Mouse (Mus musculus) kidney, embryonic 14.5 days (tissue): ENCODE results near the gene Foxa3. TPM values are rescaled to one million over a fixed set of nuclear protein-coding genes. Genes with fewer than 3 reads are reported as not detected.

ENCODE experiments used
- ATAC-seq: fragments of 200-750 bp; cut with Nextera tagmentation; 2 replicates; pipeline ENCODE4 v1.8.0; 2017; ENCODE audit warnings: moderate number of reproducible peaks, mild to moderate bottlenecking, moderate TSS enrichment, moderate library complexity; ENCODE audit not compliant: low FRiP score, low TSS enrichment
- H3K27ac ChIP-seq: fragments of 300-500 bp; sonication (generic); 2 replicates; pipeline ENCODE4 v1.5.1; 2014; ENCODE audit warnings: low read depth, mild to moderate bottlenecking, low read length, moderate library complexity, mixed read lengths
- H3K27me3 ChIP-seq: fragments of 300-500 bp; sonication (generic); 2 replicates; pipeline ENCODE4 v1.6.1; 2014; ENCODE audit warnings: mild to moderate bottlenecking, low read length; ENCODE audit not compliant: control insufficient read depth, insufficient read depth
- H3K36me3 ChIP-seq: fragments of 300-500 bp; sonication (generic); 2 replicates; pipeline ENCODE4 v1.6.1; 2014; ENCODE audit warnings: low read length, mixed read lengths; ENCODE audit not compliant: control insufficient read depth, insufficient read depth
- H3K4me1 ChIP-seq: fragments of 300-500 bp; sonication (generic); 2 replicates; pipeline ENCODE4 v1.6.1; 2014; ENCODE audit warnings: low read length, mixed read lengths; ENCODE audit not compliant: control insufficient read depth, insufficient read depth
- H3K4me2 ChIP-seq: fragments of 300-500 bp; sonication (generic); replicated peaks from 2 replicates; pipeline ENCODE4 v1.6.1; 2014; ENCODE audit warnings: low read depth, mild to moderate bottlenecking, low read length
- H3K4me3 ChIP-seq: fragments of 300-500 bp; sonication (generic); 2 replicates; pipeline ENCODE4 v1.5.1; 2014; ENCODE audit warnings: mild to moderate bottlenecking, low read length
- H3K9ac ChIP-seq: fragments of 300-500 bp; sonication (generic); 2 replicates; pipeline ENCODE4 v1.6.1; 2014; ENCODE audit warnings: low read depth, mild to moderate bottlenecking, low read length, moderate library complexity
- H3K9me3 ChIP-seq: fragments of 300-500 bp; sonication (generic); 2 replicates; pipeline ENCODE4 v1.6.1; 2016; ENCODE audit warnings: low read length; ENCODE audit not compliant: control insufficient read depth
- WGBS: fragments of 180-500 bp; shearing (Covaris S2); extraction: QIAGEN DNeasy Blood & Tissue Kit; methylation state at CpG from one replicate; pipeline ENCODE4 v1.1.7; 2014; 5-methylcytosine and 5-hydroxymethylcytosine counted together
- polyA plus RNA-seq: library from polyadenylated mRNA; unstranded; fragments of >200 nt; fragmentation: Nextera tagmentation; extraction: Ambion mirVana; gene quantifications from 2 replicates; pipeline ENCODE4 v1.2.1, GENCODE M21; 2014

The Foxa3 gene
- polyA plus RNA-seq, 1 experiment from 2014 or later: not detected

DNA sequence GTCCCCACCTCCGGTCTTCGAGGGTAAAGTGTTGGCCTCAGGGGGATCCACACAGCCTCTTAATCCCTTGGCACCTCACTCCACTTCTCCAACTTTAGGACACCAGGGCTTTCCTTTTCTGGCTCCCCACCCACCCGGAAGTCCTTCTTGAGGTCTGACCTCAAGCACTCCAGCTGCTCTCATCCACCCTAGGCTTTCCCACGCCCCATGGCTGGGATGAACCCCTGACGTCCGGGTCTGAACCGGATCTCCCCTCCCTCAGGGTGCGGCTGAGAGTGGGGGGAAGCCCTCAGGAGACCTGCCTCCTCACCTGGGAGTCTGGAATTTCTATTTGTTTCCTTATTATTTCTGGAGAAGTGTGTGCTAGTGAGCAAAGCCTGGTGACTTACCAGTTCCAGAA, 2.3 kb downstream of the Foxa3 start:
- Histone ChIP-seq H3K27ac (no peak overlapping the region), H3K9me3 (no peaks in the 10 kb centered on the region), H3K9ac (no peak overlapping the region), H3K4me3 (no peak overlapping the region), H3K4me2 (no peak overlapping the region), H3K27me3 (peaks cover 24% of the 10 kb centered on the region), H3K36me3 (no peaks in the 10 kb centered on the region), H3K4me1 (peaks cover 6% of the 10 kb centered on the region; the same call in 1 of the 2 replicates)
- ATAC-seq: no peak
- 16% methylated on average over 8 of the region's 8 CpGs for WGBS

DNA sequence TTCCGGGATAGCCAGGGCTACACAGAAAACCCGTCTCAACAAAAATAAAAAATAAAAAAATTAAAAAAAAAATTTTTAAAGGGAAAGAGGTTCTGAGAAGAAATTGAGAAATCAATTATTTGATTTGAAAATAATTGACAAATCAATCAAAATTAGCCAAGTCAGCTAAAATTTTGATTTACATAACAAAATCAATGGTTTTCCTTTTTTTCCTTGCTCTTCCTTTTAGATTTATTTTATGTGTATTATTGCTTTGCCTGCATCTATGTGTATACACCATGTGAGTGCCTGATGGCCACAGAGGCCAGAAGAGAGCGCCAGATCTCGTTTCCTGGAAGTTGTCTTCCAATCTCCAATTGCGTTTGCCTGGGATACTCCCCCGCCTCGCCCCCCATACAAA, 5.4 kb downstream of the Foxa3 start:
- 88% methylated on average over 7 of the region's 7 CpGs for WGBS

DNA sequence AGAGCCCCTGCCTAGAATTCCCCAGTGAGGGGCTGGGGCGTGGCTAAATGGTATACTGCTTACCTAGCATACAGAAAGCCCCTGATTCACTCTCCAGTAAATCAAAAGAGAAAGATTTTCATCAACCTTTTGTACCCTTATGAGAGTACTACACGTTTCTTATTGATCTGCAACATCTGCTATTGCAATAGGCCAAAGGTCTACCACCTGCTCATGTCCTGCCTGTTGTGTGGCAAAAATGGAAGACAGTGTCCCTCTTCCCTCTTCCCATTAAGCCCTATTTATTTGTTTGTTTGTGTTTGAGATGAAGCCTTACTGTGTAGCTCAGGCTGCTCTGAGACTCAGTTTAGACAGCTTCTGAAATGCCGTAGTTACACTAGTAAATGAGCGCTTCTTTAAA, 7.3 kb downstream of the Foxa3 start:
- Histone ChIP-seq H3K36me3 (no peaks in the 10 kb centered on the region), H3K27ac (no peak overlapping the region), H3K9me3 (no peaks in the 10 kb centered on the region), H3K4me3 (no peak overlapping the region), H3K4me2 (no peak overlapping the region), H3K4me1 (peaks cover 14% of the 10 kb centered on the region), H3K27me3 (peaks cover under 1% of the 10 kb centered on the region; the same call in 1 of the 2 replicates), H3K9ac (no peak overlapping the region)
- ATAC-seq: no peak
- WGBS: 87% methylated on average over 4 of the region's 4 CpGs

More for the DNA sequence above, 5.4 kb downstream of the Foxa3 start:
- Histone ChIP-seq H3K27me3 (peaks cover 14% of the 10 kb centered on the region), H3K36me3 (no peaks in the 10 kb centered on the region), H3K4me3 (no peak overlapping the region), H3K4me2 (no peak overlapping the region), H3K4me1 (0 out of 2 replicates have a peak, but pooled peaks cover under 1% of the 10 kb centered on the region), H3K27ac (no peak overlapping the region), H3K9ac (no peak overlapping the region), H3K9me3 (no peaks in the 10 kb centered on the region)
- no peak for ATAC-seq

DNA sequence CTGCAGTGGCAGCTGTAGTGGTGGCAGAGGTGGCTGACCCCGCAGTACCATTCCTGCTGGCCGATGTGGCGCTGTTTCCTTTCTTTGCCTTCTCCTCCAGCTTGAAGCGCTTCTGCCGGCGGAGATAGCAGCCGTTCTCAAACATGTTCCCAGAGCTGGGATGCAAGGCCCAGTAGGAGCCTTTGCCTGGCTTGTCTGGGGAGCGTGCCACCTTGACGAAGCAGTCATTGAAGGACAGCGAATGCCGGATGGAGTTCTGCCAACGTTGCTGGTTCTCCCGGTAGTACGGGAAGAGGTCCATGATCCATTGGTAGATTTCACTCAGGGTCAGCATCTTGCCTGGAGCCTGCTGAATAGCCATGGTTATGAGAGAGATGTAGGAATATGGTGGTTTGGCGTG, 8.9 kb downstream of the Foxa3 start:
- WGBS: 70% methylated on average over 15 of the region's 15 CpGs
- Histone ChIP-seq H3K4me2 (no peak overlapping the region), H3K9me3 (no peaks in the 10 kb centered on the region), H3K9ac (no peak overlapping the region), H3K36me3 (no peaks in the 10 kb centered on the region), H3K27ac (no peak overlapping the region), H3K4me1 (peaks cover 14% of the 10 kb centered on the region), H3K4me3 (no peak overlapping the region), H3K27me3 (no peaks in the 10 kb centered on the region)
- ATAC-seq: no peak

DNA sequence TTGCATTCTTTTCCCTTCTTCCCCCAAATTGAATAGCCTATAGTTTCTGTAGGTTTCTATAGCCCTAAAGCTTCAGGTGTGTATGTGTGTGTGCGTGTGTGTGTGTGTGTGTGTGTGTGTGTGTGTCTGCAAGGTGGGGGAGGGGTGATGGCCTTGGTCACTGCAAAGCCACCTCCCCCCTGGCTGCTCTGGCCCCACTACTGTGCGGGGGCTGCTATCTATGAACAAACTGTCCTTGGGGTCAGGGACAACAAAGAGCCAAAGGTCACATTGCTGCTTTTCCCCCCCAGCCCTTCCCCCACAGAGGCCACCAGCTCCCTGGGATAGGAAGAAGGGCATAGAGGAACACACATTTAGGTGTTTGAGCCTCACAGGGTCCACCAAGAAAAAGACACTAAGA, 10.5 kb downstream of the Foxa3 start:
- Histone ChIP-seq H3K27ac (no peak overlapping the region), H3K4me2 (0 out of 2 replicates have a peak overlapping the region, but pooled peaks have one; percentile 70), H3K27me3 (no peaks in the 10 kb centered on the region), H3K9ac (no peak overlapping the region), H3K36me3 (no peaks in the 10 kb centered on the region), H3K4me1 (peaks cover 18% of the 10 kb centered on the region), H3K9me3 (no peaks in the 10 kb centered on the region), H3K4me3 (peak overlapping the region; percentile 40; the same call in 1 of the 2 replicates)
- no peak for ATAC-seq
- 34% methylated on average over 2 of the region's 2 CpGs for WGBS

DNA sequence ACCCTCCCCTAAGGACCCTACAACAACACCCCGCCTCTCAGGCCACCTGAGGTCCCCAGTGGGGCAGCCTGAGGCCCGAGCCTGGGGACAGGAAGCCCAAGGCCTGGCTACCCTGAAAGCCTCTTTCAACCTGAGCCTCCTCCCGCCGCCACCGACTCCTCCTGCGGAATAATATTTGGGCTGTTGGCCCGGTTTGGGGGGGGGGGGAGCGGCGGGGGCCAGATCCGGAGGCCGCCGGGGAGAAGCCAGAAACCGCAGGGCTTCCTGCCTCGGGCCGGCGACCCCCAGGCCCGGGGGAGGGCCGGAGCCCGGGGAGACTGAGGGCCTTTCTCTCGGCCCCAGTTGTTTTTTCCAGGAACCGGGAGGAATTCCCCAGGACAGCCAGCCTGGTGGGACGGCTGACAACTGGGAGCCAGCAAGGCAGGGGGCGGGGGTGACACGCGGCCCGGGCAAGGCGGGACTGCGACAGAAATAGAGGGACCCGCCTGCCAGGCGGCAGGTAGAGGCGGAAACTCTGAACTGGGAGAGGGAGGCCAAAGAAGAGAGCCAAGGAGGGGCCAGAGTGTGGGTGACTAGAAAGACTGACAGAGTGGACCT, 11.2 kb downstream of the Foxa3 start:
- ATAC-seq: peak; percentile 37; the same call in 1 of the 2 replicates
- Histone ChIP-seq H3K4me3 (peak overlapping the region; percentile 40), H3K27ac (peak overlapping the region; percentile 74), H3K36me3 (peaks cover 6% of the 10 kb centered on the region), H3K4me1 (peaks cover 26% of the 10 kb centered on the region), H3K9me3 (no peaks in the 10 kb centered on the region), H3K9ac (peak overlapping the region; percentile 78), H3K4me2 (peak overlapping the region; percentile 70), H3K27me3 (no peaks in the 10 kb centered on the region)
- 3% methylated on average over 29 of the region's 31 CpGs for WGBS

DNA sequence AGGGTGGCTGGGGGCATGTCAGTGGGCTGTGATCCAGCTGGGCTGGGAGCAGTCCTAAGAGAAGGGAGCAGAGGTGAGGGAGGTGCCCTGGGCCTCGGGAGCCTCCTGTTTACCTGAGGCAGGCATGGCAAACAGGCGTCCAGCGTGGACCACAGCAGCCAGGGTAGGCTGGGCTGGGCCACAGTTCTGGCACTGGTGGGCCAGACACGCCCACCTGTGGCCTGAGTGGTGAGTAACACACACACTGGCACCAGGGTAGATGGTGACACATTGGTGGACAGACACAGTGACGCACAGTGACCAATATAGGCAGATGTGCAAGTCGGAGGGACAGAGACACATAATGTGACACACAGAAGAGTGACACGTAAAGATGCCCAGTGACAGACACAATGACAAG, 12.8 kb downstream of the Foxa3 start:
- no peak for ATAC-seq
- H3K4me1 ChIP-seq: peaks cover 40% of the 10 kb centered on the region
- 78% methylated on average over 7 of the region's 7 CpGs for WGBS

DNA sequence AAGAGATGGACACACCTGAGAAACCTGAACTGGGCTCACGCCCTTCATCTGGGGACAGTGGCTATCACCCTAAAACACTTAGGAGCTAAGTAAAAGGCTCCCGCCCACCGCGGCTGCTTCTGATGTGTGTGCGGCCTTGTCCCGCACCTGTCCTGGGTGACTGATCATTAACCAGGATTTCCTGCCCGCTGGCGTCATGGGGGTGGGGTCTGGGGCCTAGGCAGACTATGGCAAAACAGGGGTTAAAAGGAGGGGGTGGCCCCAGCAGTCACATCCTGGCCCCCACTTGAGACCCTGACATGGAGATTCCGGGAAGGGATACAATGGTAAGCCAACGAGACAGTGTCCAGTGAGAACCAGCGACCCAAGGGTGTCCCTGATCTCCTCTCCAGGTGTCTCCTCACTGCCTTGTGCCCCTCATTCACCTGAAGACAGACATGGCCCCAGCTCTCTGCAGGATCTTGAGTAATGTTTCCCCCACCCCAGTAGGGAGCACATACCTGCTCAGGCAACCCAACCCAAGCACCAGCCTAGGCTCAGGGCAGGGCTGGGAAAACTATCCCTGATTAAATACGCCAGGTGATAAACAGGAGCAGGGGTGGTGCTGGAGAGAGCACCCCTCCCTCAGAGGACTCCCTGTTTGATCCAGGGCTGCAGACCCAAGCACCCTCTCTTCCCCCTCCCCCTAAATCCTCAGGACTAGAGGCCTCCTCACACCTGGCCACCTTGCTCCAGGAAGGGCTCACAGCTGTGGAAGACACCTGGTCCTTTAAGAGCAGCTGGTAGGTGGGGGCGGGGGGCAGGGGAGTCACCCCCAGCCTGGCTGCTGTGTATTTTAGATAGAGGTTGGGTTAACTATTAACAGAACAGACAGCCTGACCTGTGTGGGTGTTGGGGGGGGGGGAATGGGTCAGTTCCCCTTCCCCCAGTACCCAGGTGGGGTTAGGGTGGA, 16.0 kb downstream of the Foxa3 start:
- WGBS: 55% methylated on average over 13 of the region's 13 CpGs
- no peaks in the 10 kb centered on the region for H3K27me3 ChIP-seq
- peak overlapping the region; percentile 34; the same call in 1 of the 2 replicates for H3K9ac ChIP-seq
- H3K9me3 ChIP-seq: no peaks in the 10 kb centered on the region
- H3K36me3 ChIP-seq: peaks cover 24% of the 10 kb centered on the region
- H3K27ac ChIP-seq: peak overlapping the region; percentile 73
- H3K4me2 ChIP-seq: peak overlapping the region; percentile 34
- H3K4me1 ChIP-seq: peaks cover 46% of the 10 kb centered on the region
- no peak overlapping the region for H3K4me3 ChIP-seq
- ATAC-seq: no peak

More for the DNA sequence above, 12.8 kb downstream of the Foxa3 start:
- Histone ChIP-seq H3K4me2 (no peak overlapping the region), H3K27me3 (no peaks in the 10 kb centered on the region), H3K27ac (no peak overlapping the region), H3K9me3 (no peaks in the 10 kb centered on the region), H3K36me3 (peaks cover 18% of the 10 kb centered on the region), H3K4me3 (no peak overlapping the region), H3K9ac (no peak overlapping the region)

DNA sequence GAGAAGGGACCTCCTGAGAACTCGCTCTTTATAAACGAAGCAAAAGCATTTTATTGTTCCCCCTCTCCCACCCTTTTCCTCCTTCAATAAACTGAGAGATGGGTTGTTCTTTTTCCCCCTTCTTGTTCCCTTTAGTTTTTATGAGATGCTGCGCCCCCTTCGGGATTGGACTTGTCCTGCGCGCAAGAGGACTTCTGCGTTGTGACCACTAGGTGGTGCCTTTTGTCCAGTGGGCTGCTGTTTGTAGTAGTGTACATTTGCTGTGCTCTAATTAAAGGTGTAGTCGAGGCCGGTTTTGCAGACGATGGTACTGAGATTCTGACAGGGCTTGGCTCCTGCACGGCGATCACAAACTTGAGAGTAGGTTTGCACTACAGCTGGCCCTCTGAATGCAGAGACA, 16.9 kb downstream of the Foxa3 start:
- Histone ChIP-seq H3K4me2 (peak overlapping the region; percentile 98), H3K27ac (no peak overlapping the region; the same call in 1 of the 2 replicates), H3K4me1 (peaks cover 43% of the 10 kb centered on the region), H3K9me3 (no peaks in the 10 kb centered on the region), H3K4me3 (peak overlapping the region; percentile 90; the same call in 1 of the 2 replicates), H3K36me3 (peaks cover 24% of the 10 kb centered on the region), H3K9ac (no peak overlapping the region), H3K27me3 (no peaks in the 10 kb centered on the region)
- 8% methylated on average over 12 of the region's 12 CpGs for WGBS
- ATAC-seq: no peak
